Mouse (Mus musculus) gastrocnemius, postnatal 36 days (tissue): Measurements from ENCODE around the gene Entpd1. TPM values are rescaled to one million over a fixed set of nuclear protein-coding genes. Genes with fewer than 3 reads are reported as not detected.

Experiments used
- DNase-seq, 2 experiments: peaks; one replicate each; pipeline ENCODE4 v3.0.0; 2022
- intact Hi-C: fragments of 180-260 bp; cut with DNase I; formaldehyde crosslinking; loops from one replicate; pipeline ENCODE4 v1.15.1; 2025
- total RNA-seq, 2 experiments: library from RNA; stranded (reverse); gene quantifications; 2 replicates each; pipeline ENCODE4 v1.2.3; 2021

The Entpd1 gene
- total RNA-seq, 2 experiments from 2014 or later: 8.9 to 12.9 TPM

DNA sequence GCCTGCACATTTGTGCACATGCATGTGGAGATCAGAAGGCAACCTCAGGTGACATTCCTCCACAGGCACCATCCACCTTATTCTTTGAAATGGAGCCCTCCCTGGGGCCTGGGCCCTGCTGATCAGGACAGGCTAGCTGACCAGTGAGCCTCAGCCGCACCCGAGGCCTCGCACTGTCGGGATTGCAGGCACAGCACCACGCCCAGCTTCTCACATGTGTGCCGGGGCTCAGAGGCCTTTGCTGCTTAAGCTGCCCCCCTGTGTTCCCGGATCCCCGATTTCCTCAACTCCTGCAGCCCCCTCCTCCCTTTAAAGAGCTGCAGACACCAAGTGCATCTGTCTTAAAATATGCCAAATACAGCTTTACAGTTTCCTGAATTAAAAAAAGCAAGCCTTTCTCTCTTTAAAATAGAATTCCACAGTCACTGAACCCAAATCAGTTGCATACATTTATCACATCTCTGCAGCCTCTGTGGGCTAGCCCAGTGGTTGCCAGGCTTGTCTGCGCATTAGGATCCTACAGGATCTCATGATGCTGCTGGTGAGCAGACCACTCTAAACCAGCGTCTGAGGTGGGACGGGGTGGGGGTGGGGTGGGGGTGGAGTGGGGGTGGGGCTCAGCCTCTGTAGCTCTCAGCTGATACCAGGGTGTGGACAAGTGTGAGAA lies 107.4 kb downstream of the Entpd1 start:
- no peak for DNase-seq
- intact Hi-C loops: loop anchor here (5.0 kb wide), 2 partner anchors 107 to 377 kb away; partner anchors contain the start of genes Entpd1 and Tctn3

DNA sequence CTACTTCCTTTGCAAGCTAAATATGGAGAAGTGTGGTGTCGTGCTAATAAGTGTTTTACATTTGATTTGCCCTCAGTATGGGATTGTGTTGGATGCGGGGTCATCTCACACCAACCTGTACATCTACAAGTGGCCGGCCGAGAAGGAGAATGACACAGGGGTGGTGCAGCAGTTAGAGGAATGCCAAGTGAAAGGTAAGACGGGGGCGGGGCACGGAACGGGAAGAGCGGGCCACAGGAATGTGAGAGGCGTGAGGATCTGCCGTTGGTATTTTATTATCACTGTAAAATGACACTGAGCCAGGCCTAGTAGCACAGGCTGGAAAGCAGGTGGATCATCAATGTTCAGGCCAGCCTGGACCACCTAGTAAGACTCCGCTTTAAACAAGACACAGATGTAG lies 108.2 kb downstream of the Entpd1 start:
- intact Hi-C loops: loop anchor here (5.0 kb wide), 2 partner anchors 108 to 378 kb away; partner anchors contain the start of genes Entpd1 and Tctn3
- no peak for DNase-seq

- intact Hi-C loops: loop anchor here (5.0 kb wide), 2 partner anchors 110 to 380 kb away; partner anchors contain the start of genes Entpd1 and Tctn3
- DNase-seq: no peak
These were observed 110.2 kb downstream of the Entpd1 start for GRCm38 (mm10) chr19:40722137-40723038.

DNA sequence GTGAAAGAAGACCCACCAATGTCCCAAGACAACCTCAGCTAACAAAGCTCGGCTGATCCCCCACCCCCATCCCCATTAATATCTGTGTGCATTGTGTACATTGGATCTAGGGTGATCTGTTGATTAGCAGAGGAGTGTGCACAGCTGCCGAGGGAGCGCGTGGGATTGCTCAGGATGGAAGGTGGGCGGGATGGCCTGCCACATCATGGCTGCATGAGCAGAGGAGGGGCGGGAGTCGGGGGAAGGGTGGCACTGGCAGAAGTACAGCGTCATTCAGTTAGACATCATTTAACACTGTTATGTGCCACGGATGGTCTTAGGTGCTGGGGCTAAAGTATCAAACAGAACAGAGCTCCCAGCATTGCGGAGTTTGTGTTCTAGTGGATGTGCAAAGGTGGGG lies 111.3 kb downstream of the Entpd1 start:
- intact Hi-C loops: loop anchor here (5.0 kb wide), 2 partner anchors 111 to 381 kb away; partner anchors contain the start of genes Entpd1 and Tctn3
- no peak for DNase-seq

DNA sequence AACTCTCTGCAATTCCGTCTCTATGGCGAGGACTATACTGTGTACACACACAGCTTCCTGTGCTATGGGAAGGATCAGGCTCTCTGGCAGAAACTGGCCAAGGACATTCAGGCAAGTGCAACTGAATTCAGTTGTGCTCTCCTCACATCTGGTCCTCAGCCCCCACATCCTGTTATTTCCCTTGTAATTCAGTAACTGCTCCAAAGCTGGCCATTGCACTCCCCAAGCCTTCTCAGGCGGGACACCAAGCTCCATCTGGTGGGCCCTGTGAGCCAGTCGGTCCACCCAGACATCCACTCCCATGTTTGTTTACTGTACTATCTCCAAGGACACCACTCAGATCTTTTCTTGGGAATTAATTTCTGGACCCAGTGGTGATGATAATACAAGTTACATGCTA lies 114.0 kb downstream of the Entpd1 start:
- intact Hi-C loops: no loop called here
- DNase-seq: peak; percentile 22 to 42

DNA sequence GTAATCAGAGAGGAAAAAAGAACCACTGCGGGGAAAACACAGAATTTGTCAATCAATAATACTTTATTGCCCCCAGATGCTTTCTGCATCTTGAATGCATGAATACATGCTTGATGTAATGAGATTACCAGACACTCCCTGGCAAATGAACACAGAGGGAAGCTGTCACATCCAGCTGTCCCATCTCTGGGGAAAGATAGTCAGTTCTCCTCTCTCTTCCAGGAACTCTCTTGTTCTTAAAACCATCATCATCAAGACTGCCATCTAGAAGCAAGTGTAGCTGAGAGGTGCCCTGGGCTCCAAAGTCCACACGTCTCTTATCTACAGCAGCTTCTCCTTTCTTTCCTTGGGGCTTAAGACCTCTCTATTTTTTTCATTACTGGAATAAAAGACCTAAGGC lies 114.4 kb downstream of the Entpd1 start:
- no peak for DNase-seq
- intact Hi-C loops: no loop called here

GRCm38 (mm10) chr19:40728213-40728612 lies 116.0 kb downstream of the Entpd1 start:
- intact Hi-C loops: no loop called here
- DNase-seq: no peak

- peak in 1 of 2 experiments; percentile 28 for DNase-seq
- intact Hi-C loops: no loop called here
These were observed 116.7 kb downstream of the Entpd1 start for GRCm38 (mm10) chr19:40728732-40729420.

DNA sequence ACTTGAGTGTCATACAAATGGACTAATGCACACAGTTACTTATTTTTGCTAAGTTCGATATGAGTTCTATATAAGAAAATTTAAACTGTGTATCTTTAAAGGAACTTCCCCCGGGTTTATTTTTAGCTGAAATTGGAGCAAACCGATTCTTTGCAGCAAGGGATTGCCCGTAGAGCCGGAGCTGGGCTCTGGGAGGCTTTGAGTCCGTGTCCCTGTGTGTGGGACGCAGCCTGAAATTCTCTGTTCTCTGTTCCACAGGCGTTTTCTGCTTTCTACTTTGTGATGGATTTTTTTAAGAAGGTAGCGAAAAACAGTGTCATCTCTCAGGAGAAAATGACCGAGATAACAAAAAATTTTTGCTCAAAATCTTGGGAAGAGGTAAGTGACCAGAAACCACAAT lies 121.2 kb downstream of the Entpd1 start:
- intact Hi-C loops: no loop called here
- no peak for DNase-seq

- no peak for DNase-seq
- intact Hi-C loops: no loop called here
These were observed 121.7 kb downstream of the Entpd1 start for GRCm38 (mm10) chr19:40733849-40734248.

GRCm38 (mm10) chr19:40736680-40737512 lies 124.7 kb downstream of the Entpd1 start:
- intact Hi-C loops: no loop called here
- DNase-seq: peak; percentile 45 to 57

DNA sequence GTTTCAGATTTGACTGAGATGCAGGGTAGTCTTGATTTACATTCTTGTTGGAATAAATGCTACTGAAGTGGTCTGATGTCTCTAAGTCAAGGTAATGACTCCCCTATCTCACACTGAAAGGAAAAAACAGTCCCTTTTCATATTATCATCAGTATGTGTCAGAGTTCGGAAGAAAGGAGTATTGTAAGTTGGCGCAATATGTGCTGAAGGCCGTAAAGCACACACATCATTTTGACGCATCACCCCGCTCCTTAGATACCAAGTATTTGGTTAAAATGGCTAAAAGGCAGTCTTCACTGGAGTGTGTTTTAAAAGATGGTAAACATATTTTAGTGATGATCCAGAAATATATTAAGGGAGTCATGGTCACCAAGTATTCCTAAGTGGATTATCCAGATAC lies 125.4 kb downstream of the Entpd1 start:
- intact Hi-C loops: no loop called here
- DNase-seq: no peak

GRCm38 (mm10) chr19:40738683-40739324 lies 126.6 kb downstream of the Entpd1 start:
- no peak for DNase-seq
- intact Hi-C loops: no loop called here

- intact Hi-C loops: no loop called here
These were observed 134.4 kb downstream of the Entpd1 start for GRCm38 (mm10) chr19:40746603-40747002.

GRCm38 (mm10) chr19:40748559-40748958 lies 136.4 kb downstream of the Entpd1 start, which contains the start of gene Cc2d2b:
Gene Cc2d2b (plus strand): TSS chr19:40748753.
- intact Hi-C loops: no loop called here
- DNase-seq: no peak

More at GRCm38 (mm10) chr19:40746603-40747002, 134.4 kb downstream of the Entpd1 start:
- no peak for DNase-seq

DNA sequence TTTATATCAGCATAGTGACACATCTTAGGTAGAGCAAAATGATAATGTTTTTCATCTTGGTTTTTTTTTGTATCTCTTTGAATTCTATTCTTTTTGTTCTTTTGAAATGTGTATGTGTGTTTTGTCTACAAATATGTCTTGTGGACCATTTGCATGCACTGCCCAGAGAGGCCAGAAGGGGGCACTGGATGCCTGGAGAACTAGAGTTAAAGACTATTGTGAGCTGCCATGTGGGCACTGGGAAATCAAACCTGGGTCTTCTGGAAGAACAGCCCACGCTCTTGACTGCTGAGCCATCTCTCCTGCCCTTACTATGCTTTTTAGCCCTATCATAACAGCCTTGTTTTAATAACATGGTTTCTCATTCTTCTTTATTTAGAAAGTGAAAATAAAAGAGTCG lies 142.1 kb downstream of the Entpd1 start:
- intact Hi-C loops: no loop called here
- no peak for DNase-seq

DNA sequence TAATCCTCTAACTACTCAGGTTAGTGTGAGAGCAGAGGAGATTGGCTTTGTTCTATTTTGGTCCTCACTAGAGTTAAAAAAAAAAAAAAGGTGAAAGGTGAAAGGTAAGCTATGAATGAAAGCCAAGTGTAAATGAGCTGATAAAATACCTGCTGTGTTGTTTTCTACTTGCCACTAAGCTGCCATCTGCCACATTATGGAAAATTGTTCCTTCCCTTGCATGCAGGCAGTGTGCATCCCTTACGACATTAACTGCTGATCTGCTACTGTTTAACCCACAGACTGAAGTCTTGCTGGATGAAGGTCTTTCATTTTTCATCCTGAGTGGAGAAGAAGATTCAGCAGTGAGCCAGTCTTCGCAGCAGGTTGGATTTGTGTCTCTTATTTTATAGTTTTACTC lies 147.9 kb downstream of the Entpd1 start:
- no peak for DNase-seq
- intact Hi-C loops: no loop called here

GRCm38 (mm10) chr19:40762023-40762759 lies 150.0 kb downstream of the Entpd1 start:
- intact Hi-C loops: no loop called here
- DNase-seq: no peak

GRCm38 (mm10) chr19:40767189-40767588 lies 155.0 kb downstream of the Entpd1 start:
- no peak for DNase-seq
- intact Hi-C loops: no loop called here
